ENCODE assay signal across 31 mouse cellular contexts in genomic region chr16:30565631-30566030, GRCm38 (mm10). TPM values are rescaled to one million over a fixed set of nuclear protein-coding genes. Genes with fewer than 3 reads are reported as not detected.
DNase-seq lines count a peak whose midpoint lies in the region; ATAC-seq and TF ChIP-seq lines count a peak whose summit lies in the region.
"Had no signal": no experiment of that assay in that cellular context is flagged by ENCODE, and none has a peak within 500 bp of the region (broad histone marks: within the 10 kb centered on the region; RNA-seq: fewer than 3 reads in every experiment).

No protein-coding gene starts in this region.

- H3K36me3 ChIP-seq in stomach, embryonic 15.5 days = peaks cover 68% of the 10 kb centered on the region
- H3K36me3 ChIP-seq in stomach, postnatal 0 days (ENCODE audit: control insufficient read depth, insufficient read depth, low read length) = peaks cover 52% of the 10 kb centered on the region
- H3K36me3 ChIP-seq in liver, embryonic 14.5 days (replicated peaks; ENCODE audit: control insufficient read depth, insufficient read depth, low read depth) = peaks cover 77% of the 10 kb centered on the region
- H3K36me3 ChIP-seq in intestine, embryonic 16.5 days (ENCODE audit: control insufficient read depth, insufficient read depth, low read length) = peaks cover 31% of the 10 kb centered on the region

- H3K4me1 ChIP-seq in stomach, embryonic 15.5 days = no peaks in the 10 kb centered on the region
- H3K4me1 ChIP-seq in stomach, postnatal 0 days (replicated peaks; ENCODE audit: control insufficient read depth, insufficient read depth) = no peaks in the 10 kb centered on the region
- peaks cover 18% of the 10 kb centered on the region in 2 experiments for H3K4me1 ChIP-seq in liver, embryonic 14.5 days (replicated peaks; ENCODE audit: control insufficient read depth in 2 of 2, insufficient read depth in 2 of 2, low read length in 1 of 2)
- H3K4me1 ChIP-seq in intestine, embryonic 16.5 days (ENCODE audit: control insufficient read depth, insufficient read depth, low read length) = no peaks in the 10 kb centered on the region
- H3K4me1 ChIP-seq: embryonic facial prominence, embryonic 12.5 days; forebrain, embryonic 13.5 days; heart, embryonic 10.5 days; heart, embryonic 15.5 days; hindbrain, embryonic 12.5 days; intestine, embryonic 15.5 days; midbrain, embryonic 12.5 days; neural tube, embryonic 13.5 days had no signal

- no peak for TF ChIP-seq EP300 in stomach, postnatal 0 days (optimal IDR thresholded peaks at IDR 0.05)
- TF ChIP-seq EP300 in liver, embryonic 14.5 days (IDR thresholded peaks at IDR 0.05; ENCODE audit: low read depth) = peak; percentile 82

- peak; percentile 75; the same call in 1 of the 2 replicates for ATAC-seq in stomach, embryonic 15.5 days (ENCODE audit: insufficient read depth, low FRiP score, low read depth)
- ATAC-seq in stomach, postnatal 0 days (ENCODE audit: low FRiP score, low TSS enrichment) = no peak
- ATAC-seq in erythroid progenitor cell, adult 5-6 weeks (replicated peaks; ENCODE audit: low FRiP score, poor library complexity, severe bottlenecking) = peak; percentile 97
- ATAC-seq in liver, embryonic 14.5 days (ENCODE audit: insufficient read depth) = peak; percentile 95
- ATAC-seq in megakaryocyte-erythroid progenitor cell, adult 5-6 weeks (replicated peaks; ENCODE audit: low FRiP score, low TSS enrichment, poor library complexity, severe bottlenecking) = peak; percentile 75
- no peak for ATAC-seq in intestine, embryonic 16.5 days
- ATAC-seq: forebrain, embryonic 13.5 days; hindbrain, postnatal 0 days; intestine, embryonic 15.5 days had no signal

- DNase-seq in stomach, postnatal 0 days (ENCODE audit: low spot score) = no peak
- peak; percentile 56 to 63 (median 62) for DNase-seq in liver, embryonic 14.5 days (ENCODE audit: low read depth in 3 of 3, low spot score in 3 of 3)
- DNase-seq in kidney, postnatal 4 days = no peak
- DNase-seq in gastrocnemius, adult 2 months = no peak
- DNase-seq: adrenal gland, postnatal 14 days; cerebellum, adult 11 months; cerebellum, adult 9-10 months; embryo, embryonic 11 days; gastrocnemius, postnatal 14 days; kidney, adult 8-10 months; layer of hippocampus, adult 9-11 months; lung, embryonic 14.5 days; lung, postnatal 14 days; right cerebral cortex, postnatal 4 days; thymus, adult 18-20 months; thymus, postnatal 36 days had no signal

- H3K4me3 ChIP-seq in stomach, embryonic 15.5 days (replicated peaks) = no peak overlapping the region
- H3K4me3 ChIP-seq in stomach, postnatal 0 days (ENCODE audit: low read depth, low read length) = no peak overlapping the region
- H3K4me3 ChIP-seq in liver, embryonic 14.5 days (ENCODE audit: insufficient read depth in 1 of 2, low read depth in 2 of 2, low read length in 2 of 2) = no peak overlapping the region
- H3K4me3 ChIP-seq in intestine, embryonic 16.5 days (ENCODE audit: low read length) = no peak overlapping the region
- H3K4me3 ChIP-seq in gastrocnemius, adult 2 months = no peak overlapping the region
- H3K4me3 ChIP-seq: embryonic facial prominence, embryonic 12.5 days; forebrain, embryonic 13.5 days; heart, embryonic 10.5 days; heart, embryonic 15.5 days; hindbrain, embryonic 12.5 days; intestine, embryonic 15.5 days; midbrain, embryonic 12.5 days; myocyte; neural tube, embryonic 13.5 days had no signal

- H3K27ac ChIP-seq in stomach, embryonic 15.5 days = no peak overlapping the region
- H3K27ac ChIP-seq in stomach, postnatal 0 days (replicated peaks) = no peak overlapping the region
- H3K27ac ChIP-seq in liver, embryonic 14.5 days = peak overlapping the region; percentile 63
- no peak overlapping the region for H3K27ac ChIP-seq in intestine, embryonic 16.5 days (ENCODE audit: low read length)
- no peak overlapping the region for H3K27ac ChIP-seq in gastrocnemius, adult 2 months
- H3K27ac ChIP-seq: embryonic facial prominence, embryonic 12.5 days; forebrain, embryonic 13.5 days; heart, embryonic 10.5 days; heart, embryonic 15.5 days; hindbrain, embryonic 12.5 days; hindbrain, postnatal 0 days; intestine, embryonic 15.5 days; kidney, postnatal 0 days; midbrain, embryonic 12.5 days; neural tube, embryonic 13.5 days had no signal

- no peaks in the 10 kb centered on the region for H3K9me3 ChIP-seq in stomach, embryonic 15.5 days
- no peaks in the 10 kb centered on the region for H3K9me3 ChIP-seq in stomach, postnatal 0 days (ENCODE audit: control insufficient read depth, low read length)
- no peaks in the 10 kb centered on the region for H3K9me3 ChIP-seq in liver, embryonic 14.5 days (ENCODE audit: control insufficient read depth, low read length)
- no peaks in the 10 kb centered on the region for H3K9me3 ChIP-seq in intestine, embryonic 16.5 days (ENCODE audit: control insufficient read depth, low read length)
- H3K9me3 ChIP-seq: embryonic facial prominence, embryonic 12.5 days; forebrain, embryonic 13.5 days; heart, embryonic 10.5 days; heart, embryonic 15.5 days; hindbrain, embryonic 12.5 days; intestine, embryonic 15.5 days; midbrain, embryonic 12.5 days; neural tube, embryonic 13.5 days had no signal

- TF ChIP-seq CTCF in stomach, postnatal 0 days (IDR thresholded peaks at IDR 0.05; ENCODE audit: low read depth) = no peak
- TF ChIP-seq CTCF in liver, embryonic 14.5 days (IDR thresholded peaks at IDR 0.05; ENCODE audit: low read depth) = no peak
- no peak for TF ChIP-seq CTCF in gastrocnemius, adult 2 months (IDR thresholded peaks at IDR 0.05)

- 84% methylated on average over 6 of the region's 6 CpGs for WGBS in stomach, embryonic 15.5 days
- WGBS in stomach, postnatal 0 days = 87% methylated on average over 6 of the region's 6 CpGs
- 25% methylated on average over 6 of the region's 6 CpGs for WGBS in liver, embryonic 14.5 days (ENCODE audit: insufficient replicate concordance)
- 81% methylated on average over 6 of the region's 6 CpGs for WGBS in intestine, embryonic 16.5 days

- no peak overlapping the region for H3K4me2 ChIP-seq in stomach, embryonic 15.5 days
- H3K4me2 ChIP-seq in stomach, postnatal 0 days (replicated peaks; ENCODE audit: low read depth) = no peak overlapping the region
- H3K4me2 ChIP-seq in liver, embryonic 14.5 days (ENCODE audit: low read depth) = peak overlapping the region; percentile 58
- no peak overlapping the region for H3K4me2 ChIP-seq in intestine, embryonic 16.5 days (ENCODE audit: low read depth, low read length)
- H3K4me2 ChIP-seq: embryonic facial prominence, embryonic 12.5 days; forebrain, embryonic 13.5 days; heart, embryonic 15.5 days; hindbrain, embryonic 12.5 days; intestine, embryonic 15.5 days; lung, embryonic 14.5 days; midbrain, embryonic 12.5 days; neural tube, embryonic 13.5 days had no signal

- intact Hi-C loops in gastrocnemius, adult 2 months (cut with DNase I) = no loop called here

- no peak overlapping the region for H3K9ac ChIP-seq in stomach, embryonic 15.5 days
- H3K9ac ChIP-seq in stomach, postnatal 0 days (ENCODE audit: low read length) = no peak overlapping the region
- peak overlapping the region; percentile 28 for H3K9ac ChIP-seq in liver, embryonic 14.5 days (replicated peaks)
- H3K9ac ChIP-seq in intestine, embryonic 16.5 days (ENCODE audit: low read depth, low read length) = no peak overlapping the region
- H3K9ac ChIP-seq: embryonic facial prominence, embryonic 12.5 days; forebrain, embryonic 13.5 days; heart, embryonic 15.5 days; hindbrain, embryonic 12.5 days; intestine, embryonic 15.5 days; lung, embryonic 14.5 days; midbrain, embryonic 12.5 days; neural tube, embryonic 13.5 days had no signal

- no peaks in the 10 kb centered on the region for H3K27me3 ChIP-seq in stomach, embryonic 15.5 days (replicated peaks)
- H3K27me3 ChIP-seq in stomach, postnatal 0 days (ENCODE audit: control insufficient read depth, insufficient read depth, low read length) = no peaks in the 10 kb centered on the region
- no peaks in the 10 kb centered on the region for H3K27me3 ChIP-seq in liver, embryonic 14.5 days (ENCODE audit: control insufficient read depth, insufficient read depth, low read length)
- no peaks in the 10 kb centered on the region for H3K27me3 ChIP-seq in intestine, embryonic 16.5 days (replicated peaks; ENCODE audit: control insufficient read depth, insufficient read depth, low read length)
- H3K27me3 ChIP-seq: embryonic facial prominence, embryonic 12.5 days; forebrain, embryonic 13.5 days; heart, embryonic 15.5 days; hindbrain, embryonic 12.5 days; intestine, embryonic 15.5 days; midbrain, embryonic 12.5 days; neural tube, embryonic 13.5 days had no signal

RNA-seq across cellular contexts. Expression of gene Tmem44, which starts 15.0 kb away (rescaled TPM):
- 11.7 and 13.6 TPM in 2 replicates for polyA plus RNA-seq in stomach, embryonic 15.5 days (2015; fragmentation: Nextera tagmentation; extraction: Ambion mirVana)
- polyA plus RNA-seq in stomach, postnatal 0 days (2015; fragmentation: Nextera tagmentation; extraction: Ambion mirVana) = 3.5 and 4.3 TPM in 2 replicates
- total RNA-seq in erythroid progenitor cell, adult 5-6 weeks (2015; ENCODE audit: low replicate concordance) = 0.42 TPM in 1 of 2 replicates, not detected in the other
- total RNA-seq in erythroid progenitor cell, adult 5-6 weeks (2017; ENCODE audit: low replicate concordance) = 5.3 TPM in 1 of 2 replicates, not detected in the other
- polyA plus RNA-seq in liver, embryonic 14.5 days (2012; rRNA removed) = 0.85 and 0.87 TPM in 2 replicates
- 0.46 and 0.48 TPM in 2 replicates for polyA plus RNA-seq in liver, embryonic 14.5 days (2014; fragmentation: Nextera tagmentation; extraction: Ambion mirVana)
- total RNA-seq in megakaryocyte-erythroid progenitor cell, adult 5-6 weeks (2014; fragmentation: Nextera tagmentation) = 0.25 TPM in 1 of 2 replicates, not detected in the other
- 0.14 and 0.30 TPM in 2 replicates for total RNA-seq in megakaryocyte-erythroid progenitor cell, adult 5-6 weeks (2017)
- polyA plus RNA-seq in intestine, embryonic 16.5 days (2015; fragmentation: Nextera tagmentation; extraction: Ambion mirVana) = 7.2 and 8.4 TPM in 2 replicates
- total RNA-seq in gastrocnemius, adult 2 months (2021) = 1 to 10 TPM; 1.7 to 2.1 TPM

RNA-seq across cellular contexts. Expression of gene Lsg1, which starts 21.8 kb away (rescaled TPM):
- 56.1 and 61.4 TPM in 2 replicates for polyA plus RNA-seq in stomach, embryonic 15.5 days (2015; fragmentation: Nextera tagmentation; extraction: Ambion mirVana)
- polyA plus RNA-seq in stomach, postnatal 0 days (2015; fragmentation: Nextera tagmentation; extraction: Ambion mirVana) = 33.4 and 33.5 TPM in 2 replicates
- total RNA-seq in erythroid progenitor cell, adult 5-6 weeks (2015; ENCODE audit: low replicate concordance) = 15.9 and 23.1 TPM in 2 replicates
- total RNA-seq in erythroid progenitor cell, adult 5-6 weeks (2017; ENCODE audit: low replicate concordance) = 28.4 and 39.0 TPM in 2 replicates
- polyA plus RNA-seq in liver, embryonic 14.5 days (2012; rRNA removed) = 7.1 and 12.3 TPM in 2 replicates
- polyA plus RNA-seq in liver, embryonic 14.5 days (2014; fragmentation: Nextera tagmentation; extraction: Ambion mirVana) = 28.2 and 28.8 TPM in 2 replicates
- total RNA-seq in megakaryocyte-erythroid progenitor cell, adult 5-6 weeks (2014; fragmentation: Nextera tagmentation) = 55.9 and 70.8 TPM in 2 replicates
- 85.3 and 89.6 TPM in 2 replicates for total RNA-seq in megakaryocyte-erythroid progenitor cell, adult 5-6 weeks (2017)
- 41.2 and 49.3 TPM in 2 replicates for polyA plus RNA-seq in intestine, embryonic 16.5 days (2015; fragmentation: Nextera tagmentation; extraction: Ambion mirVana)
- 10 to 100 TPM; 19.5 to 20.2 TPM for total RNA-seq in gastrocnemius, adult 2 months (2021)

RNA-seq across cellular contexts. Expression of gene Fam43a, which starts 33.9 kb away (rescaled TPM):
- polyA plus RNA-seq in stomach, embryonic 15.5 days (2015; fragmentation: Nextera tagmentation; extraction: Ambion mirVana) = 16.8 and 19.4 TPM in 2 replicates
- polyA plus RNA-seq in stomach, postnatal 0 days (2015; fragmentation: Nextera tagmentation; extraction: Ambion mirVana) = 13.4 and 14.2 TPM in 2 replicates
- 1.7 and 6.1 TPM in 2 replicates for total RNA-seq in erythroid progenitor cell, adult 5-6 weeks (2015; ENCODE audit: low replicate concordance)
- 2.1 and 2.2 TPM in 2 replicates for total RNA-seq in erythroid progenitor cell, adult 5-6 weeks (2017; ENCODE audit: low replicate concordance)
- 2.7 and 2.9 TPM in 2 replicates for polyA plus RNA-seq in liver, embryonic 14.5 days (2012; rRNA removed)
- 1.6 and 2.0 TPM in 2 replicates for polyA plus RNA-seq in liver, embryonic 14.5 days (2014; fragmentation: Nextera tagmentation; extraction: Ambion mirVana)
- total RNA-seq in megakaryocyte-erythroid progenitor cell, adult 5-6 weeks (2014; fragmentation: Nextera tagmentation) = 0.82 and 2.4 TPM in 2 replicates
- 0.75 and 2.4 TPM in 2 replicates for total RNA-seq in megakaryocyte-erythroid progenitor cell, adult 5-6 weeks (2017)
- polyA plus RNA-seq in intestine, embryonic 16.5 days (2015; fragmentation: Nextera tagmentation; extraction: Ambion mirVana) = 11.3 and 11.8 TPM in 2 replicates
- 1 to 10 TPM; 4.7 to 6.9 TPM for total RNA-seq in gastrocnemius, adult 2 months (2021)

Comparison
In these comparisons a context has a peak if more than half of its experiments do, and no peak if none do; other contexts are left out.
1. ATAC-seq: peak in stomach, embryonic 15.5 days (single experiment), erythroid progenitor cell, adult 5-6 weeks (single experiment), liver, embryonic 14.5 days (single experiment) and megakaryocyte-erythroid progenitor cell, adult 5-6 weeks (single experiment); none in stomach, postnatal 0 days (single experiment) and intestine, embryonic 16.5 days (single experiment).
2. DNase-seq: peak in liver, embryonic 14.5 days (3 of 3); none in stomach, postnatal 0 days (single experiment), kidney, postnatal 4 days (0 of 2) and gastrocnemius, adult 2 months (single experiment).